14 mouse cellular contexts compared by ENCODE assay signal in the genomic region with DNA sequence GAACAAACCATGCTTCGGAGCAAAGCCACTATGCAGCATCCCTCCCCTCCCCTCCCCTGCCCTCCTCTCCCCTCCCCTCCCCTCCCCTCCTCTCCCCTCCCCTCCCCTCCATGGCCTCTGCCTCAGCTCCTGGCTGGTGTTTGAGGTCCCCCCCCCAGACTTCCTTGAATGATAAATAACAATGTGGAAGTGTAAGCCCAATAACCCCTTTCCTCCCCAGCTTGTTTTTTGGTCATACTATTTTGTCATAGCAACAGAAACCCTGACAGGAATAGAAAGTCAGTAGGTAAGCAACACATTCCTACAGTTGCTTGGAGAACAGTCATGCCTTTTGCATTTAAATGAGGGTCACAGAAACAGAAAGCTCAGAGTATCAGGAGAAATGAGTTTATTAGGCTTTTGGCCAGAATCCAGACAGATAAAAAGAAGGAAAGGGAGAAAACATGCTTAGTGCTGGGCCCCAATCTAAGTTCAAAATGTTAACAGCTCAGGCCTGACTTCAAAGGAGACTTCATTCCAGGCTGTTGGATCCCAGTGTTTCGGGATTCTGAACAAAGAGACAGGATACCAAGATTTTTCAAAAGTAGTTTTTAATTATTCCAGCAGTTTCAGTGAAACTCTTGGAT. TPM values are rescaled to one million over a fixed set of nuclear protein-coding genes. Genes with fewer than 3 reads are reported as not detected.
DNase-seq lines count a peak whose midpoint lies in the region; ATAC-seq and TF ChIP-seq lines count a peak whose summit lies in the region.
"Had no signal": no experiment of that assay in that cellular context is flagged by ENCODE, and none has a peak within 500 bp of the region (broad histone marks: within the 10 kb centered on the region; RNA-seq: fewer than 3 reads in every experiment).

No protein-coding gene starts in this region.

- peak; percentile 30 for DNase-seq in hindbrain, embryonic 14.5 days (ENCODE audit: low spot score)
- no peak for DNase-seq in hindbrain, embryonic 10.5 days (ENCODE audit: low spot score)
- DNase-seq in midbrain, embryonic 14.5 days = peak; percentile 22
- DNase-seq in midbrain, embryonic 10.5 days (ENCODE audit: low spot score) = no peak
- peak; percentile 46 for DNase-seq in brain, embryonic 14.5 days (ENCODE audit: low read depth)
- DNase-seq in frontal cortex, postnatal 25 days (ENCODE audit: low spot score in 2 of 2) = no peak
- DNase-seq: cerebellum, postnatal 25 days; thymus, adult 18-20 months had no signal

- H3K36me3 ChIP-seq in hindbrain, embryonic 14.5 days (replicated peaks; ENCODE audit: control insufficient read depth, insufficient read depth) = 0 out of 2 replicates have a peak, but pooled peaks cover 4% of the 10 kb centered on the region
- H3K36me3 ChIP-seq in hindbrain, embryonic 10.5 days = 0 out of 2 replicates have a peak, but pooled peaks cover 3% of the 10 kb centered on the region
- H3K36me3 ChIP-seq in midbrain, embryonic 14.5 days (ENCODE audit: control insufficient read depth, insufficient read depth, low read length) = peaks cover 2% of the 10 kb centered on the region; the same call in 1 of the 2 replicates
- H3K36me3 ChIP-seq in midbrain, embryonic 10.5 days = no peaks in the 10 kb centered on the region
- H3K36me3 ChIP-seq in macrophage (ENCODE audit: inconsistent target) = no peaks in the 10 kb centered on the region
- H3K36me3 ChIP-seq: limb, embryonic 15.5 days; neural tube, embryonic 12.5 days had no signal

- no peak for TF ChIP-seq POLR2A in brain, embryonic 14.5 days (IDR thresholded peaks at IDR 0.05; ENCODE audit: borderline replicate concordance, extremely low read depth, insufficient read depth, insufficient read length, poor library complexity, severe bottlenecking)

- 19% methylated on average over 2 of the region's 2 CpGs for WGBS in hindbrain, embryonic 14.5 days
- WGBS in hindbrain, embryonic 10.5 days = 80% methylated on average over 2 of the region's 2 CpGs
- WGBS in midbrain, embryonic 14.5 days = 45% methylated on average over 2 of the region's 2 CpGs
- WGBS in midbrain, embryonic 10.5 days = 63% methylated on average over 2 of the region's 2 CpGs
- 84% methylated on average over 1 of the region's 2 CpGs for WGBS in macrophage (ENCODE audit: missing documents)

- no peaks in the 10 kb centered on the region for H3K9me3 ChIP-seq in hindbrain, embryonic 14.5 days (ENCODE audit: control insufficient read depth, low read length)
- H3K9me3 ChIP-seq in hindbrain, embryonic 10.5 days = no peaks in the 10 kb centered on the region
- H3K9me3 ChIP-seq in midbrain, embryonic 14.5 days (ENCODE audit: control insufficient read depth, low read length) = no peaks in the 10 kb centered on the region
- no peaks in the 10 kb centered on the region for H3K9me3 ChIP-seq in midbrain, embryonic 10.5 days (replicated peaks)
- H3K9me3 ChIP-seq: limb, embryonic 15.5 days; neural tube, embryonic 12.5 days had no signal

- H3K9ac ChIP-seq in hindbrain, embryonic 14.5 days = no peak overlapping the region
- H3K9ac ChIP-seq in midbrain, embryonic 14.5 days (replicated peaks; ENCODE audit: low read length) = no peak overlapping the region
- H3K9ac ChIP-seq: limb, embryonic 15.5 days; neural tube, embryonic 12.5 days had no signal

- no peak overlapping the region for H3K4me2 ChIP-seq in hindbrain, embryonic 14.5 days (replicated peaks)
- no peak overlapping the region for H3K4me2 ChIP-seq in midbrain, embryonic 14.5 days (ENCODE audit: low read length)
- H3K4me2 ChIP-seq: limb, embryonic 15.5 days; neural tube, embryonic 12.5 days had no signal

- H3K27ac ChIP-seq in hindbrain, embryonic 14.5 days = no peak overlapping the region
- no peak overlapping the region for H3K27ac ChIP-seq in hindbrain, embryonic 10.5 days
- H3K27ac ChIP-seq in midbrain, embryonic 14.5 days (replicated peaks; ENCODE audit: low read depth, low read length) = no peak overlapping the region
- no peak overlapping the region for H3K27ac ChIP-seq in midbrain, embryonic 10.5 days (replicated peaks)
- H3K27ac ChIP-seq in macrophage = 0 out of 2 replicates have a peak overlapping the region, but pooled peaks have one; percentile 5
- H3K27ac ChIP-seq: limb, embryonic 15.5 days; neural tube, embryonic 12.5 days had no signal

- no peak overlapping the region for H3K4me3 ChIP-seq in hindbrain, embryonic 14.5 days (replicated peaks; ENCODE audit: low read length)
- no peak overlapping the region for H3K4me3 ChIP-seq in hindbrain, embryonic 10.5 days
- H3K4me3 ChIP-seq in midbrain, embryonic 14.5 days (replicated peaks; ENCODE audit: low read depth, low read length) = no peak overlapping the region
- no peak overlapping the region for H3K4me3 ChIP-seq in midbrain, embryonic 10.5 days
- H3K4me3 ChIP-seq in macrophage (ENCODE audit: inconsistent target) = no peak overlapping the region
- H3K4me3 ChIP-seq: limb, embryonic 15.5 days; neural tube, embryonic 12.5 days had no signal

- no peak for TF ChIP-seq CTCF in brain, embryonic 14.5 days (IDR thresholded peaks at IDR 0.05; ENCODE audit: borderline replicate concordance, extremely low read depth, insufficient read depth, insufficient read length)

- peaks cover 16% of the 10 kb centered on the region for H3K4me1 ChIP-seq in hindbrain, embryonic 14.5 days (replicated peaks; ENCODE audit: control insufficient read depth, insufficient read depth, low read length)
- H3K4me1 ChIP-seq in hindbrain, embryonic 10.5 days (replicated peaks) = peaks cover 24% of the 10 kb centered on the region
- H3K4me1 ChIP-seq in midbrain, embryonic 14.5 days (ENCODE audit: control insufficient read depth, insufficient read depth, low read length) = peaks cover 19% of the 10 kb centered on the region
- peaks cover 21% of the 10 kb centered on the region for H3K4me1 ChIP-seq in midbrain, embryonic 10.5 days

- ATAC-seq in hindbrain, embryonic 14.5 days (ENCODE audit: low FRiP score) = no peak
- no peak for ATAC-seq in midbrain, embryonic 14.5 days (ENCODE audit: low FRiP score, low TSS enrichment)
- ATAC-seq in megakaryocyte, adult 5-6 weeks (ENCODE audit: poor library complexity, severe bottlenecking) = no peak
- ATAC-seq: forebrain, embryonic 16.5 days had no signal

- H3K79me2 ChIP-seq in macrophage (ENCODE audit: inconsistent target) = no peaks in the 10 kb centered on the region; the same call in 1 of the 2 replicates

- no peaks in the 10 kb centered on the region for H3K27me3 ChIP-seq in hindbrain, embryonic 14.5 days (ENCODE audit: control insufficient read depth, insufficient read depth, low read length)
- H3K27me3 ChIP-seq in hindbrain, embryonic 10.5 days (ENCODE audit: insufficient read depth, poor library complexity, severe bottlenecking) = peaks cover 3% of the 10 kb centered on the region; the same call in 1 of the 2 replicates
- no peaks in the 10 kb centered on the region for H3K27me3 ChIP-seq in midbrain, embryonic 14.5 days (ENCODE audit: control insufficient read depth, insufficient read depth, low read length)
- H3K27me3 ChIP-seq in midbrain, embryonic 10.5 days (ENCODE audit: low read depth, poor library complexity, severe bottlenecking) = no peaks in the 10 kb centered on the region
- H3K27me3 ChIP-seq: CH12.LX; limb, embryonic 15.5 days had no signal

RNA-seq across cellular contexts. Expression of a gene that starts 2.2 kb away (rescaled TPM):
- 3.4 and 3.7 TPM in 2 replicates for polyA plus RNA-seq in hindbrain, embryonic 14.5 days (2014; fragmentation: Nextera tagmentation; extraction: Ambion mirVana)
- 4.8 and 7.1 TPM in 2 replicates for polyA plus RNA-seq in hindbrain, embryonic 10.5 days (2016; fragmentation: Nextera tagmentation; extraction: Ambion mirVana)
- 3.1 and 6.3 TPM in 2 replicates for polyA plus RNA-seq in midbrain, embryonic 14.5 days (2014; fragmentation: Nextera tagmentation; extraction: Ambion mirVana)
- 5.2 and 5.4 TPM in 2 replicates for polyA plus RNA-seq in midbrain, embryonic 10.5 days (2016; fragmentation: Nextera tagmentation; extraction: Ambion mirVana)
- 7.8 and 8.5 TPM in 2 replicates for polyA plus RNA-seq in brain, embryonic 14.5 days (2012; rRNA removed)
- total RNA-seq in macrophage (2018; cell fraction: chromatin; rRNA removed) = 10 to 100 TPM in 7 of 26 experiments, 1 to 10 TPM in 19; 4.4 to 13.2 (median 9.0) TPM
- total RNA-seq in macrophage (2018; cell fraction: cytosol; rRNA removed) = 1 to 10 TPM; 3.2 to 5.8 (median 4.0) TPM
- total RNA-seq in macrophage (2018; cell fraction: nucleus; rRNA removed) = 10 to 100 TPM in 1 of 26 experiments, 1 to 10 TPM in 25; 5.2 to 14.1 (median 7.1) TPM
- polyA plus RNA-seq in macrophage (2018) = 2.9 to 4.7 TPM (median 3.3 TPM) in 3 replicates
- total RNA-seq in megakaryocyte, adult 5-6 weeks (2015) = 0.71 and 1.2 TPM in 2 replicates
- 1.1 and 2.4 TPM in 2 replicates for total RNA-seq in megakaryocyte, adult 5-6 weeks (2017)

RNA-seq across cellular contexts. Expression of a gene that starts 17.3 kb away (rescaled TPM):
- polyA plus RNA-seq in hindbrain, embryonic 14.5 days (2014; fragmentation: Nextera tagmentation; extraction: Ambion mirVana) = 0.12 and 0.35 TPM in 2 replicates
- 0.14 and 0.20 TPM in 2 replicates for polyA plus RNA-seq in hindbrain, embryonic 10.5 days (2016; fragmentation: Nextera tagmentation; extraction: Ambion mirVana)
- polyA plus RNA-seq in midbrain, embryonic 14.5 days (2014; fragmentation: Nextera tagmentation; extraction: Ambion mirVana) = 0.18 TPM in 1 of 2 replicates, not detected in the other
- not detected in 2 replicates for polyA plus RNA-seq in midbrain, embryonic 10.5 days (2016; fragmentation: Nextera tagmentation; extraction: Ambion mirVana)
- polyA plus RNA-seq in brain, embryonic 14.5 days (2012; rRNA removed) = 0.87 and 1.1 TPM in 2 replicates
- not detected for total RNA-seq in macrophage (2018; cell fraction: chromatin; rRNA removed)
- total RNA-seq in macrophage (2018; cell fraction: cytosol; rRNA removed) = not detected
- under 1 TPM in 1 of 26 experiments, not detected in 25; 0.44 TPM for total RNA-seq in macrophage (2018; cell fraction: nucleus; rRNA removed)
- not detected in 3 replicates for polyA plus RNA-seq in macrophage (2018)
- total RNA-seq in megakaryocyte, adult 5-6 weeks (2015) = not detected in 2 replicates
- total RNA-seq in megakaryocyte, adult 5-6 weeks (2017) = not detected in 2 replicates

RNA-seq across cellular contexts. Expression of a gene that starts 26.3 kb away (rescaled TPM):
- polyA plus RNA-seq in hindbrain, embryonic 14.5 days (2014; fragmentation: Nextera tagmentation; extraction: Ambion mirVana) = 248 and 249 TPM in 2 replicates
- 113 and 119 TPM in 2 replicates for polyA plus RNA-seq in hindbrain, embryonic 10.5 days (2016; fragmentation: Nextera tagmentation; extraction: Ambion mirVana)
- 205 and 261 TPM in 2 replicates for polyA plus RNA-seq in midbrain, embryonic 14.5 days (2014; fragmentation: Nextera tagmentation; extraction: Ambion mirVana)
- polyA plus RNA-seq in midbrain, embryonic 10.5 days (2016; fragmentation: Nextera tagmentation; extraction: Ambion mirVana) = 98.5 and 115 TPM in 2 replicates
- 145 and 172 TPM in 2 replicates for polyA plus RNA-seq in brain, embryonic 14.5 days (2012; rRNA removed)
- total RNA-seq in macrophage (2018; cell fraction: chromatin; rRNA removed) = 10 to 100 TPM in 5 of 26 experiments, 1 to 10 TPM in 19, not detected in 2; 1.2 to 37.4 (median 7.1) TPM
- 10 to 100 TPM; 10.6 to 26.0 (median 16.0) TPM for total RNA-seq in macrophage (2018; cell fraction: cytosol; rRNA removed)
- total RNA-seq in macrophage (2018; cell fraction: nucleus; rRNA removed) = 10 to 100 TPM in 5 of 26 experiments, 1 to 10 TPM in 21; 3.5 to 30.5 (median 6.5) TPM
- 11.6 to 29.1 TPM (median 24.4 TPM) in 3 replicates for polyA plus RNA-seq in macrophage (2018)
- total RNA-seq in megakaryocyte, adult 5-6 weeks (2015) = 20.6 and 25.1 TPM in 2 replicates
- 13.8 and 20.1 TPM in 2 replicates for total RNA-seq in megakaryocyte, adult 5-6 weeks (2017)

RNA-seq across cellular contexts. Expression of a gene that starts 29.5 kb away (rescaled TPM):
- polyA plus RNA-seq in hindbrain, embryonic 14.5 days (2014; fragmentation: Nextera tagmentation; extraction: Ambion mirVana) = 0.63 and 0.71 TPM in 2 replicates
- 0.15 TPM in 1 of 2 replicates, not detected in the other for polyA plus RNA-seq in hindbrain, embryonic 10.5 days (2016; fragmentation: Nextera tagmentation; extraction: Ambion mirVana)
- 0.37 and 0.43 TPM in 2 replicates for polyA plus RNA-seq in midbrain, embryonic 14.5 days (2014; fragmentation: Nextera tagmentation; extraction: Ambion mirVana)
- polyA plus RNA-seq in midbrain, embryonic 10.5 days (2016; fragmentation: Nextera tagmentation; extraction: Ambion mirVana) = 0.01 TPM in 2 replicates
- polyA plus RNA-seq in brain, embryonic 14.5 days (2012; rRNA removed) = 0.77 and 1.4 TPM in 2 replicates
- total RNA-seq in macrophage (2018; cell fraction: chromatin; rRNA removed) = under 1 TPM in 23 of 26 experiments, not detected in 3; under 0.01 to 0.29 (median 0.12) TPM
- under 1 TPM in 6 of 26 experiments, not detected in 20; under 0.01 to 0.06 (median under 0.01) TPM for total RNA-seq in macrophage (2018; cell fraction: cytosol; rRNA removed)
- under 1 TPM in 13 of 26 experiments, not detected in 13; 0.04 to 0.49 (median 0.10) TPM for total RNA-seq in macrophage (2018; cell fraction: nucleus; rRNA removed)
- polyA plus RNA-seq in macrophage (2018) = 0.01 TPM in 1 of 3 replicates, not detected in the others
- total RNA-seq in megakaryocyte, adult 5-6 weeks (2015) = not detected in 2 replicates
- not detected in 2 replicates for total RNA-seq in megakaryocyte, adult 5-6 weeks (2017)

RNA-seq across cellular contexts. Expression of a gene that starts 36.6 kb away (rescaled TPM):
- 88.2 and 98.7 TPM in 2 replicates for polyA plus RNA-seq in hindbrain, embryonic 14.5 days (2014; fragmentation: Nextera tagmentation; extraction: Ambion mirVana)
- polyA plus RNA-seq in hindbrain, embryonic 10.5 days (2016; fragmentation: Nextera tagmentation; extraction: Ambion mirVana) = 123 and 129 TPM in 2 replicates
- polyA plus RNA-seq in midbrain, embryonic 14.5 days (2014; fragmentation: Nextera tagmentation; extraction: Ambion mirVana) = 87.7 and 108 TPM in 2 replicates
- polyA plus RNA-seq in midbrain, embryonic 10.5 days (2016; fragmentation: Nextera tagmentation; extraction: Ambion mirVana) = 116 and 131 TPM in 2 replicates
- 45.5 and 58.2 TPM in 2 replicates for polyA plus RNA-seq in brain, embryonic 14.5 days (2012; rRNA removed)
- total RNA-seq in macrophage (2018; cell fraction: chromatin; rRNA removed) = 10 to 100 TPM in 2 of 26 experiments, 1 to 10 TPM in 22, not detected in 2; 1.8 to 11.9 (median 3.7) TPM
- total RNA-seq in macrophage (2018; cell fraction: cytosol; rRNA removed) = 10 to 100 TPM; 17.6 to 40.7 (median 26.7) TPM
- total RNA-seq in macrophage (2018; cell fraction: nucleus; rRNA removed) = 10 to 100 TPM in 12 of 26 experiments, 1 to 10 TPM in 14; 2.6 to 18.4 (median 9.0) TPM
- polyA plus RNA-seq in macrophage (2018) = 17.9 to 36.6 TPM (median 21.0 TPM) in 3 replicates
- total RNA-seq in megakaryocyte, adult 5-6 weeks (2015) = 14.7 and 17.6 TPM in 2 replicates
- total RNA-seq in megakaryocyte, adult 5-6 weeks (2017) = 35.3 and 36.2 TPM in 2 replicates

Comparison
In these comparisons a context has a peak if more than half of its experiments do, and no peak if none do; other contexts are left out.
1. DNase-seq: peak in hindbrain, embryonic 14.5 days (single experiment), midbrain, embryonic 14.5 days (single experiment) and brain, embryonic 14.5 days (single experiment); none in hindbrain, embryonic 10.5 days (single experiment), midbrain, embryonic 10.5 days (single experiment) and frontal cortex, postnatal 25 days (0 of 2).